Mouse (Mus musculus) intestine, embryonic 14.5 days (tissue): ENCODE data around the gene Grm7. TPM values are rescaled to one million over a fixed set of nuclear protein-coding genes. Genes with fewer than 3 reads are reported as not detected.

ENCODE experiments used
- ATAC-seq: fragments of 200-750 bp; cut with Nextera tagmentation; replicated peaks from 2 replicates; pipeline ENCODE4 v1.8.0; 2017; ENCODE audit warnings: low read depth, moderate number of reproducible peaks, moderate TSS enrichment, moderate library complexity; ENCODE audit not compliant: low FRiP score, low TSS enrichment
- DNase-seq: peaks from one replicate; pipeline ENCODE4 v3.0.0-alpha.2; 2018; ENCODE audit warnings: low spot score
- H3K27ac ChIP-seq: fragments of 300-500 bp; sonication (generic); 2 replicates; pipeline ENCODE4 v1.5.1; 2014; ENCODE audit warnings: low read depth, mild to moderate bottlenecking, control low read depth
- H3K27me3 ChIP-seq: fragments of 300-500 bp; sonication (generic); replicated peaks from 2 replicates; pipeline ENCODE4 v1.6.1; 2014; ENCODE audit warnings: low read length, control low read depth; ENCODE audit not compliant: control insufficient read depth, insufficient read depth
- H3K36me3 ChIP-seq: fragments of 300-500 bp; sonication (generic); 2 replicates; pipeline ENCODE4 v1.6.1; 2014; ENCODE audit warnings: low read length, control low read depth; ENCODE audit not compliant: control insufficient read depth, insufficient read depth
- H3K4me1 ChIP-seq: fragments of 300-500 bp; sonication (generic); replicated peaks from 2 replicates; pipeline ENCODE4 v1.6.1; 2014; ENCODE audit warnings: low read length, control low read depth, mixed read lengths; ENCODE audit not compliant: control insufficient read depth, insufficient read depth
- H3K4me2 ChIP-seq: fragments of 300-500 bp; sonication (generic); 2 replicates; pipeline ENCODE4 v1.6.1; 2014; ENCODE audit warnings: low read length
- H3K4me3 ChIP-seq: fragments of 300-500 bp; sonication (generic); 2 replicates; pipeline ENCODE4 v1.5.1; 2014; ENCODE audit warnings: low read depth, low read length, control low read depth, mixed read lengths
- H3K9ac ChIP-seq: fragments of 300-500 bp; sonication (generic); 2 replicates; pipeline ENCODE4 v1.6.1; 2014; ENCODE audit warnings: mild to moderate bottlenecking, low read length
- H3K9me3 ChIP-seq: fragments of 300-500 bp; sonication (generic); 2 replicates; pipeline ENCODE4 v1.6.1; 2016; ENCODE audit warnings: low read length, control low read depth; ENCODE audit not compliant: control insufficient read depth
- WGBS: fragments of 180-500 bp; shearing (Covaris S2); extraction: QIAGEN DNeasy Blood & Tissue Kit; methylation state at CpG from one replicate; pipeline ENCODE4 v1.1.7; 2014; 5-methylcytosine and 5-hydroxymethylcytosine counted together
- polyA plus RNA-seq: library from polyadenylated mRNA; unstranded; fragments of >200 nt; fragmentation: Nextera tagmentation; extraction: Ambion mirVana; gene quantifications from 2 replicates; pipeline ENCODE4 v1.2.1, GENCODE M21; 2014

Grm7 gene
- polyA plus RNA-seq, 1 experiment from 2014 or later, result 2.2 TPM

GRCm38 (mm10) chr6:111587572-111587971 lies 942.2 kb downstream of the Grm7 start:
- Histone ChIP-seq H3K9ac (no peak overlapping the region), H3K27ac (no peak overlapping the region), H3K27me3 (no peaks in the 10 kb centered on the region), H3K4me1 (no peaks in the 10 kb centered on the region), H3K4me3 (no peak overlapping the region), H3K4me2 (no peak overlapping the region), H3K9me3 (no peaks in the 10 kb centered on the region), H3K36me3 (no peaks in the 10 kb centered on the region)
- DNase-seq, result no peak
- ATAC-seq, result no peak
- 82% methylated on average over 3 of the region's 3 CpGs for WGBS

GRCm38 (mm10) chr6:111601892-111602654 lies 956.7 kb downstream of the Grm7 start:
- Histone ChIP-seq H3K4me1 (no peaks in the 10 kb centered on the region), H3K4me2 (no peak overlapping the region), H3K9ac (no peak overlapping the region), H3K27ac (no peak overlapping the region), H3K4me3 (no peak overlapping the region), H3K9me3 (no peaks in the 10 kb centered on the region), H3K27me3 (no peaks in the 10 kb centered on the region), H3K36me3 (no peaks in the 10 kb centered on the region)
- DNase-seq, result no peak
- WGBS, result 79% methylated on average over 4 of the region's 4 CpGs
- no peak for ATAC-seq

GRCm38 (mm10) chr6:111610396-111610795 lies 965.0 kb downstream of the Grm7 start:
- WGBS, result 81% methylated on average over 3 of the region's 3 CpGs
- DNase-seq (no peak), ATAC-seq (no peak)
- H3K27ac ChIP-seq, result no peak overlapping the region
- H3K36me3 ChIP-seq, result no peaks in the 10 kb centered on the region
- H3K9me3 ChIP-seq, result no peaks in the 10 kb centered on the region
- no peaks in the 10 kb centered on the region for H3K27me3 ChIP-seq
- H3K4me3 ChIP-seq, result no peak overlapping the region
- no peak overlapping the region for H3K9ac ChIP-seq
- H3K4me2 ChIP-seq, result no peak overlapping the region
- no peaks in the 10 kb centered on the region for H3K4me1 ChIP-seq

- Histone ChIP-seq H3K4me2 (no peak overlapping the region), H3K36me3 (no peaks in the 10 kb centered on the region), H3K27ac (no peak overlapping the region), H3K27me3 (no peaks in the 10 kb centered on the region), H3K9me3 (no peaks in the 10 kb centered on the region), H3K4me1 (no peaks in the 10 kb centered on the region), H3K9ac (no peak overlapping the region), H3K4me3 (no peak overlapping the region)
- DNase-seq (no peak), ATAC-seq (no peak)
These were observed 968.5 kb downstream of the Grm7 start for GRCm38 (mm10) chr6:111613834-111614233.
